Mouse (Mus musculus) lung, adult 2 months (tissue): ENCODE results near the gene Vangl1. TPM values are rescaled to one million over a fixed set of nuclear protein-coding genes. Genes with fewer than 3 reads are reported as not detected.

ENCODE experiments used
- DNase-seq: peaks from one replicate; pipeline ENCODE4 v3.0.0; 2022
- H3K4me1 ChIP-seq: fragments of 200-500 bp; 2 replicates; pipeline ENCODE4 v1.6.1; 2011; ENCODE audit warnings: low read length; ENCODE audit not compliant: control insufficient read depth, insufficient read depth
- H3K4me3 ChIP-seq: fragments of 200-500 bp; replicated peaks from 2 replicates; pipeline ENCODE3; 2011; ENCODE audit warnings: low read depth, mild to moderate bottlenecking, control low read depth, low read length; ENCODE audit errors: extremely low read depth
- CTCF ChIP-seq: fragments of 200-500 bp; IDR thresholded peaks from 2 replicates; pipeline ENCODE4 v1.5.1; 2011; ENCODE audit warnings: mild to moderate bottlenecking, low read length, control low read depth; ENCODE audit not compliant: insufficient read depth
- POLR2A ChIP-seq: fragments of 200-500 bp; IDR thresholded peaks from 2 replicates; pipeline ENCODE4 v1.6.1; 2011; ENCODE audit warnings: low read depth, mild to moderate bottlenecking, control low read depth, low read length, borderline replicate concordance; ENCODE audit errors: extremely low read depth
- WGBS: fragments of 180-500 bp; shearing (Covaris S2); methylation state at CpG from one replicate; pipeline ENCODE4 v1.1.7; 2018; 5-methylcytosine and 5-hydroxymethylcytosine counted together
- polyA plus RNA-seq: library from polyadenylated mRNA; depleted of rRNA; stranded (reverse); fragments of >200 nt; gene quantifications from 2 replicates; pipeline ENCODE4 v1.2.3, GENCODE M21; 2012; rRNA removed

The Vangl1 gene
- 26.9 and 31.5 TPM in 2 replicates for polyA plus RNA-seq

DNA sequence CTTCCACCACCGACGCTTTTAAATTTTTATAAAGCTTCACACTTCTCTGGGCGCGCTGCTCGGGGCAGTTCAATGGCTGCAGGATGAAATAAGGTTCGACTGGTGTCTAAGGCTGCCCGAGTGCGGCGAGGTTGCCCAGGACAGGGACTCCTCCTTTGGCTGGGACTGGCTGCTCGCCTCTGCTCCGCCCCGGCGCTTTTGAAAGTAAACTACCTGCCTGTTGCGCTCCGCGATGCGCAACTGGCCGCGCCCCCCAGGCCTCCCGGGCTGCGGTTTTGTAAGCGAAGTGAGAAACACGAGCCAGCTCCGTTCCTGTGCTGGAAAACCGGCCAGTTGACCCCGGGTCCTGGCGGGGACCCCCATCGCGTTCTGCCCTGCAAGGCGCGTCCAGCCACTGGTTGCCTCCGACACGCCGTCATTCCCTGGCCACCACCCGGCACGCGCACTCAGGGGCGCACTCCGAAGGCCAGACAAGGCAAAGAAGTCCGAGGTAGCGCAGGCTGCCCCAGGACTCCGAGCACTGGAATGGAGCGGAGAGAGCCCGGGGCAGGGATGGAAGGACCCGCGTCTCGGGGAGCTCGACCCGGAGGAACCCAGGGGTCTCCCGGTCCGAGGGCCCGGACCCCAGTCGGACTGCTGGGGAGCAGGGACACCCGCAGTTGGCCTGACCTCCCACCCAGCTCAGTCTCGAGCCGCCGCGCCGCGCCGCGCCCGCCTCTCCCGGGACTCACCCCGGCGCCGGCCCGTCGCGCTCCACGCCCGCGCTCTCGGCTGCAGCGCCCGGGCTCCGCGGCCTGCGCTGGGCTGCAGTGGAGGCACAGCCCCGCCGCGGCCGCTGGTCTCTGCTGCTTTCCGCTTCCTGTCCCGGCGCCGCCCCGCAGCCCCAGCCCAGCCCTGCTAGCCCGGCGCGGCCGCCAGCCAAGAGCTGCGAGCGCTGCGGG, at the start of gene Vangl1:
Vangl1 (minus strand) TSS at position 913 of the 941 bp plus-strand sequence.
- Histone ChIP-seq H3K4me1 (no peaks in the 10 kb centered on the region; the same call in 1 of the 2 replicates), H3K4me3 (peak within 1 kb of the TSS; percentile 79)
- DNase-seq, result peak; percentile 71
- TF ChIP-seq CTCF (no peak), POLR2A (no peak)
- under 1% methylated on average over 85 of the region's 95 CpGs for WGBS

DNA sequence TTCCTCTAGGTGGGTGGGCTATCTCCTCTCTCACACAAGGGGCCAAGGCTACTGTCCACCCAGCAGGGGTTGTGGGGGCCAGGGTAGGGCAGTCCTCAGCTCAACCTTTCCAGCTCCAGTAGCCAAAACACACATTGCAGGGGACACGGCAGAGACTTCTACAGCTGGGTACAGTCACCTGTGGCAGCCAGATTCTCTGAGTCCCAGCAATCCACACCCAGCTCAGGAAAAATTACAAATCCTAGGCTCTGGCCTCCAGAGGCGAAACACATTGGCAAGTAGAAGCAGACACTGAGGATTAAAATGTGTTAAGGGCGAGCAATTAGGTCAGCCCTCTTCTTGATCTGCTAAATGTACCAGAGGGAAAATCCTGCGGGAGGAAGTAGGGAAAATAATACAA, 49.1 kb upstream of the Vangl1 start:
- Histone ChIP-seq H3K4me1 (0 out of 2 replicates have a peak, but pooled peaks cover 2% of the 10 kb centered on the region), H3K4me3 (no peak overlapping the region)
- no peak for TF ChIP-seq POLR2A
- TF ChIP-seq CTCF, result no peak
- 49% methylated on average over 4 of the region's 4 CpGs for WGBS
- no peak for DNase-seq

DNA sequence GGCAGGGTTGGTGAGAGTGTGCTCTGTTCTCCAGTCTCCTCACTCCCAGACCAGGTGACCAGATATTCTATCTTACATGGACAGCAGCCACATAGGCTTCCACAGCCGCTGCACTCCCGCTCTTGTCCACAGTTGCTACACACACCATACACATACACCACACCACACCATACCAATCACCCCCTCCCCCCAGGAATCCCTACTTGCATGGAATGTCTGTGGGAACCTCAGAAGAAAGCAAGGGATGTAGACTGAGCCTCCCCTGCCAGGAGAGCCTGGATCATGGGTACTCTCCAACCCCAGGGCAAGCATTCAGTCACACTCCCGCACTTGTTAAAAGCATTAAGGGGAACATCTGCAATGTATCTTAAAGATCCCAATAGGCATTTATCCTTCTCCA, 48.4 kb upstream of the Vangl1 start:
- TF ChIP-seq POLR2A (no peak), CTCF (no peak)
- H3K4me3 ChIP-seq, result no peak overlapping the region
- no peak for DNase-seq
- H3K4me1 ChIP-seq, result 0 out of 2 replicates have a peak, but pooled peaks cover 2% of the 10 kb centered on the region
- 75% methylated on average over 3 of the region's 3 CpGs for WGBS

DNA sequence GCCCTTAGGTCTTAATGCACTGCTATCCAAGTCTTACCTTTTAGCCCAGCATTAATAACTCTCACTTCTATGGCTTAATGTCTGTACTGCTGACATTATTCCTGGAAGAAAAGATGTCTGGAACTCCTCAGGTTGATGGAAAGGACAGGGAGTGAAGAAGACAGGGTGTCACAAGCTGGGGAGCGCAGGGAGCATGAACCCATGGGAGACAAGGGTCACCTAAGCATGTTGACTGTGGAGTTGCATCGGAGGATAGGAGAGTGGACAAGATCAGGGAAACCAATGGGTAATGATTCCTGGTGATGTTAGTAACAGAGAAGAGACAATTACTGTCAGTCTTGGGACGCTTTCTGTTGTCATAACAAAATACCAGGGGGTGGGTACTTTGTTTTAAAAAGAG, 46.4 kb upstream of the Vangl1 start:
- 95% methylated on average over 3 of the region's 3 CpGs for WGBS
- no peak overlapping the region for H3K4me3 ChIP-seq
- no peak for DNase-seq
- 0 out of 2 replicates have a peak, but pooled peaks cover 2% of the 10 kb centered on the region for H3K4me1 ChIP-seq
- TF ChIP-seq CTCF, result no peak
- TF ChIP-seq POLR2A, result no peak

DNA sequence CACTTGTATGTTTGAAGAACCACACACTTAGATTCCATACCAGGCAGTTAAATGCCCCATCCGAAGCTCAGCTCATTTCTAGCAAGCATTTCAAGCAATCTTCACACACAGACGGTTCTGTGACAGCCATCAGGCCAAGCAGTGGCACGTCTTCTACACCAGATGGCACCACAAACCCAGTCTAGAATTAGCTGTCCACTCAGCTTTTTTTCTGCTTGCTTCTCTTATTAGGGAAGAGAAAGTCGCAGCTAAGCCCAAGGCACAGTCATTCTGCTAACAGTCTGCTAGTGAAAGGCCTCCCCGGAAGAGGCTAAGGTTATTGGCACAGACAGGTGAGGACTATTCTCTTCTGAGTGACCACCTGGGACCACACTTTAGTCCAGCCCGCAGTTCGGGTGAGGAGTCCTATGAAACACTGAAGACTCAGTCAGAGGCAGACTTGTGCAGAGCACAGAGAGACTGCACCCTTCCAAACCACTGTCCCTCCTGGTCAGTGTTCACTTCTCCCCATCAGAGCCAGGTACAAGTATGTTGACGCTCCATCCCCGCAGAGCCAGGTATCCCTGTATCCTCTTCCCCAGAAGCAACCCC, 45.0 kb upstream of the Vangl1 start:
- TF ChIP-seq CTCF (peak; percentile 79), POLR2A (no peak)
- WGBS, result 51% methylated on average over 9 of the region's 9 CpGs
- Histone ChIP-seq H3K4me1 (0 out of 2 replicates have a peak, but pooled peaks cover 2% of the 10 kb centered on the region), H3K4me3 (no peak overlapping the region)
- peak; percentile 26 for DNase-seq

DNA sequence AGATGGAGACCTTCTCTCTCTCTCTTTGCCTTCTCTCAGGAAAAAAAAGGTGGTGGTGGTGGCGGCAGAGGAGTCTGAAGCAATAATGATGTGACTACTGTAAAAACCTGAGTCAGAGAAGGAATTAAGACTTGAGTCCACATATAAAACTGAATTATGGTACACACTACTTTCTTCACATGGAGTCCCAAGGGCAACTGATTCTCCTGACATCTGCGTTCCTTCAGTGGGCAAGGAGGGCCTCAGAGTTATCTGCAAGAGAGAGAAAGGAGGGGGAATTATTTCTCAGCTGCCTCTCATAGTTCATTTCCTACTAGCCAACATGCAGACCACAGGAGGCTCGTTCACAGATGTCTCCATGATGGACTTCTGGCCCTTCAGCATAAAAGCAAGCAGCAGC, 40.1 kb upstream of the Vangl1 start:
- no peaks in the 10 kb centered on the region for H3K4me1 ChIP-seq
- H3K4me3 ChIP-seq, result no peak overlapping the region
- WGBS, result 78% methylated on average over 3 of the region's 3 CpGs
- TF ChIP-seq POLR2A (no peak), CTCF (no peak)
- DNase-seq, result no peak

DNA sequence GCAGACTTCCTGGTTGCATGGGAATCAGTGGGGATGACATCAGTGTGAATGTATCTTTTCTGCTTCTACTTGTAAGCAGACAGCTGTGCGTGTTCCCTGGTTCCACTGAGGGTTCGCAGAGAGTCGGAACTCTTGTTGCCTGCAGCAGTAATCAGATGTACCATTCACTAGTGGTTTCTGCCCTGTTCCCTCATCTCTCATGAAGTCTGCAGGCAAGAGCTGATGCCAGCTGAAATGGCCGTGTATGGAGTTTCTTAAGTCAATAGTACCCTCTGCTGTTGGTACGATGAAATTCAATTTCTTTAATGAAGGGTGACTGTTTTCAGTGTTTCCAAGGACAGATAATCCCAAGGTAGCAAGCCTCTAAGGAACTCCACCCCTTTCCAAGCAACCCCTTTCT, 38.4 kb upstream of the Vangl1 start:
- DNase-seq, result no peak
- no peak for TF ChIP-seq CTCF
- no peak for TF ChIP-seq POLR2A
- 44% methylated on average over 5 of the region's 5 CpGs for WGBS

DNA sequence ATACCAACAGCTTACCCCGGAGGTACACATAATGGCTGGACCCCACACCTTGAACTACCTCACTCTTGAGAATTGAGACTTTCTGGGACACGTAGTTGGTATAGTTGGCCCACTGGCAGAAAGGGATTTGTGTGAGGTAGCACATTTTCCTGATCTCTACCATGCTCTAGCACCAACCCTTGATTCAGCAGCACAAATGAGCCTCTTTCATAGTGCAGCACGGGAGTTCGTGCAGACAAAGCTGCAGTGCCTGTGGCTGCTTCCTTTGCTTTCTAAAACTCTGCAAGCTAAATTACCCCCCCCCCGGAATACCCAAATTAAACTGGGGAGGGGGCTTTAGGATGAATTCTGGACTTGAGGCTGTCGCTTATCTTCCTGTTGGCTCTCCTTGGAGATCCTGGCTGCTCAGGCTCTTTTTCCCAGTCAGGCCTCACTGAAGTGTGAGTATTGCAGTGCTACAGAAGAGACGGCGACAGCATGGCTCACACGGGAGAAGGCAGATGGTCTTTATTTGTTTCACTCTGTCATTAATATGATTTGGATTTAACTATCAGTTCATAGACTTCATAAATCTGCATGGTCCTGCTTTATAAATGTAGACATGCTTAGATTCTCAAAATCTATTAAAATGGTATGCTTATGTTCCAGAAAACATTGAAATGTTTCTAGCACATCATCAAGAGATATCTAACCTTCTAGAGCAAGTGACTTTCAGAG, 27.1 kb upstream of the Vangl1 start:
- H3K4me1 ChIP-seq, result no peaks in the 10 kb centered on the region
- DNase-seq, result no peak
- 73% methylated on average over 9 of the region's 9 CpGs for WGBS
- TF ChIP-seq POLR2A, result no peak
- TF ChIP-seq CTCF, result no peak
- H3K4me3 ChIP-seq, result no peak overlapping the region

More for the DNA sequence above, 38.4 kb upstream of the Vangl1 start:
- no peaks in the 10 kb centered on the region for H3K4me1 ChIP-seq
- no peak overlapping the region for H3K4me3 ChIP-seq

DNA sequence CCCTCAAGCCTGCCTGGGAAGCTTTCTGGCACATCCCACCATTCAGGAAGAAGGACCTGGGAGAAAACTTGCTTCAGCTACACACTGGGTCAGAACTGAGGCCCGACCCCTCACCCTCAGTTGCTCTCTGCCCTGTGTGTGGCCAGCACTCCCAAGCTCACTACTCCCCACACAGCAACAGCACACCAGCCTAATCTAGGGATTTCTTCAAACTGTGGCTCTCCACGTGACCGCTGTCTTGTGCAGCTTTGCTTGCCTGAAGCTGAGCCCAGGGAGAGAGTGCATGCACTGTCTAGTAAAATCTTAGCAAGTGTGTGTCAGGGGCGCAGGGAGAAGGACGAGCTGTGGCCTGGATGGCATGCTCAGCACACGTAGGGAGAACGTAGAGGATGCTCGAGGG, 18.3 kb upstream of the Vangl1 start:
- WGBS, result 87% methylated on average over 8 of the region's 8 CpGs
- no peak for DNase-seq
- Histone ChIP-seq H3K4me1 (no peaks in the 10 kb centered on the region), H3K4me3 (no peak overlapping the region)
- no peak for TF ChIP-seq CTCF
- no peak for TF ChIP-seq POLR2A
